Mouse (Mus musculus) left cerebral cortex, adult 8-10 months (tissue): ENCODE measurements around the gene Tmem127. TPM values are rescaled to one million over a fixed set of nuclear protein-coding genes. Genes with fewer than 3 reads are reported as not detected.

Experiments
- DNase-seq, 2 experiments: peaks; one replicate each; pipeline ENCODE4 v3.0.0; 2022; ENCODE audit warnings: low spot score in 2 of 2
- total RNA-seq, 4 experiments: library from RNA; stranded (reverse); gene quantifications; 2 replicates each; pipeline ENCODE4 v1.2.4; 2022

The Tmem127 gene
- total RNA-seq, 4 experiments from 2014 or later = 71.7 to 82.1 (median 77.1) TPM

GRCm38 (mm10) chr2:127310685-127311084, 63.0 kb downstream of the Tmem127 start:
- no peak for DNase-seq

Other genes starting within 250 kb of the Tmem127 start
- 10 to 100 TPM; 11.6 to 12.2 (median 11.8) TPM for gene Ap4e1, start 239.2 kb upstream of the Tmem127 start, total RNA-seq
- gene Blvra, start 177.2 kb upstream of the Tmem127 start, total RNA-seq = 10 to 100 TPM; 26.2 to 32.0 (median 29.1) TPM
- 1 to 10 TPM; 1.6 to 3.5 (median 3.1) TPM for gene Ncaph, start 114.0 kb upstream of the Tmem127 start, total RNA-seq
- gene Itpripl1, start 104.5 kb upstream of the Tmem127 start, total RNA-seq = 1 to 10 TPM; 1.9 to 5.1 (median 3.6) TPM
- 1 to 10 TPM in 2 of 4 experiments, under 1 TPM in 2; 0.75 to 1.4 (median 1.1) TPM for gene 1810024B03Rik, start 39.6 kb upstream of the Tmem127 start, total RNA-seq
- 10 to 100 TPM; 87.6 to 94.2 (median 90.7) TPM for gene Snrnp200, start 39.5 kb upstream of the Tmem127 start, total RNA-seq
- 10 to 100 TPM; 75.5 to 84.2 (median 81.0) TPM for gene Ciao1, start 92 bp upstream of the Tmem127 start, total RNA-seq
- 100 to 1,000 TPM in 2 of 4 experiments, 10 to 100 TPM in 2; 92.3 to 106 (median 97.9) TPM for gene Stard7, start 22.3 kb downstream of the Tmem127 start, total RNA-seq
- gene Dusp2, start 88.3 kb downstream of the Tmem127 start, total RNA-seq = 1 to 10 TPM; 2.4 to 3.3 (median 2.5) TPM
- not detected for gene Astl, start 90.7 kb downstream of the Tmem127 start, total RNA-seq
- gene Adra2b, start 115.3 kb downstream of the Tmem127 start, total RNA-seq = 1 to 10 TPM in 2 of 4 experiments, under 1 TPM in 2; 0.96 to 1.2 (median 1.0) TPM
- under 1 TPM; 0.27 to 0.63 (median 0.39) TPM for gene Gpat2, start 177.3 kb downstream of the Tmem127 start, total RNA-seq
- gene Fahd2a, start 196.7 kb downstream of the Tmem127 start, total RNA-seq = 10 to 100 TPM; 19.1 to 24.8 (median 21.9) TPM